Mouse (Mus musculus): ENCODE results near the gene Hook2.

DNA sequence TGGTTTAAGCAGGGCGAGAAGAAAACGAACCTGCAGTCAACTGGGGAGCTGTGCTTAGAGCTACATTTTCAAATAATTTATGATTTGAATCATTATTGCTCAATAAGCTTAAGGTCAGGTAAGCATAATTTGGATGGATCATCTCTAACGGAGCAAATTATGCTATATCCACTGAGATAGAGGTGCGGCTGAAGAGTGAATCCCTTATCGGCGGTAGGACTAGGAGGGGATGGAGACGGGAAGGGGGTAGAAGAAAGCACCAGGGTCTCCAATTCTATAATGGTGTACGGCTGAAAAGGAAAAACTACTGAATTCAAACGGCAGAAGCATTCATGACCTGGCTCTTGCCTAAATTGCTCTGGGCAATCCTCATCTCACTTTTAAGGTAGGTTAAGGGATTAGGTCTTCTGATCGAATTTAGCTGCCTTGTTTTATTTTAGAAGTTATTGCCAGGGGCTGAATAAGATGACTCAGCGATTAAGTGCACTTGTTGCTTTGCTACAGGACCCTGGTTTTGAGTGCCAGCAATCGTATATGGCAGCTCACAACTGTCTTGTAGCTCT, 44.8 kb downstream of the Hook2 start:
- no peak for TF ChIP-seq EP300 (IDR thresholded peaks at IDR 0.05; ENCODE audit: low read depth)
- TF ChIP-seq CTCF (IDR thresholded peaks at IDR 0.05; ENCODE audit: low read depth) = no peak
